In the genomic region with DNA sequence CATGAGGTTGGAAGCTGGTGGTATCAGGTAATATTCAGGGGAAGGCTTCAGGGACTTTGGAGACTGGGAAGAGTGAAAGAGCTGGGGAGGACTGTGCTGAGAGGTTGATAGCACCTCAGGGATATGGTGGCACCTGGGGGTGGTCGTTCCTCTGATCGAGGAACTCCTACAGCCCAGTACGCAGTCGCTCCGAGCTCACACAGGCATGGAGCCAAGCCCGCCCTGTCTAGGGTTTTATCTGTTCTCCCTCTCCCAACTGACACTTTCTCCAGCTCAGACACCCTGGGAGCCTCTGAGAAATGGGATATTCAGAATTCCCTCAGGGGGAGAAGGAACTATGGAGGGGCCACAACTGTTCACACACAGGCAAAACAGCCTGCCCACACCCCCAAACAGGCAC, we compare ENCODE assay signal across 9 mouse cellular contexts. TPM values are rescaled to one million over a fixed set of nuclear protein-coding genes. Genes with fewer than 3 reads are reported as not detected.
DNase-seq lines count a peak whose midpoint lies in the region; ATAC-seq and TF ChIP-seq lines count a peak whose summit lies in the region.
"Had no signal": no experiment of that assay in that cellular context is flagged by ENCODE, and none has a peak within 500 bp of the region (broad histone marks: within the 10 kb centered on the region; RNA-seq: fewer than 3 reads in every experiment).

No protein-coding gene starts in this region.

- peaks cover 2% of the 10 kb centered on the region; the same call in 1 of the 2 replicates for H3K4me1 ChIP-seq in lung, adult 2 months (ENCODE audit: control insufficient read depth, insufficient read depth, low read length)
- H3K4me1 ChIP-seq in heart, embryonic 13.5 days: peaks cover 40% of the 10 kb centered on the region
- peaks cover 30% of the 10 kb centered on the region for H3K4me1 ChIP-seq in midbrain, embryonic 13.5 days (replicated peaks)

- 54% methylated on average over 6 of the region's 6 CpGs for WGBS in lung, adult 2 months
- WGBS in heart, embryonic 13.5 days: 24% methylated on average over 6 of the region's 6 CpGs
- WGBS in midbrain, embryonic 13.5 days: 78% methylated on average over 6 of the region's 6 CpGs

- peak overlapping the region; percentile 50 for H3K9ac ChIP-seq in heart, embryonic 13.5 days
- no peak overlapping the region for H3K9ac ChIP-seq in midbrain, embryonic 13.5 days (replicated peaks)

- H3K36me3 ChIP-seq in heart, embryonic 13.5 days: no peaks in the 10 kb centered on the region
- H3K36me3 ChIP-seq in midbrain, embryonic 13.5 days: no peaks in the 10 kb centered on the region

- H3K9me3 ChIP-seq in heart, embryonic 13.5 days: no peaks in the 10 kb centered on the region
- H3K9me3 ChIP-seq in midbrain, embryonic 13.5 days: no peaks in the 10 kb centered on the region

- H3K27ac ChIP-seq in heart, embryonic 13.5 days (replicated peaks): peak overlapping the region; percentile 33
- H3K27ac ChIP-seq in midbrain, embryonic 13.5 days: peak overlapping the region; percentile 77
- H3K27ac ChIP-seq: macrophage had no signal

- no peak overlapping the region for H3K4me2 ChIP-seq in heart, embryonic 13.5 days
- no peak overlapping the region for H3K4me2 ChIP-seq in midbrain, embryonic 13.5 days (replicated peaks)

- no peak for ATAC-seq in heart, embryonic 13.5 days (ENCODE audit: extremely low read depth, insufficient number of reproducible peaks, low FRiP score, low TSS enrichment)
- no peak for ATAC-seq in midbrain, embryonic 13.5 days

- peak; percentile 41 to 58 for DNase-seq in cerebellum, adult 18-20 months
- DNase-seq in cerebellum, postnatal 4 days (ENCODE audit: low spot score in 2 of 2): no peak
- peak; percentile 58 for DNase-seq in lung, postnatal 10 days
- DNase-seq in lung, adult 2 months: no peak
- no peak for DNase-seq in MN1 (ENCODE audit: low spot score)
- no peak for DNase-seq in yolk sac, embryonic 10.5 days (ENCODE audit: low spot score)

- no peak overlapping the region for H3K4me3 ChIP-seq in lung, adult 2 months (replicated peaks; ENCODE audit: extremely low read depth, low read depth, low read length)
- no peak overlapping the region for H3K4me3 ChIP-seq in heart, embryonic 13.5 days
- H3K4me3 ChIP-seq in midbrain, embryonic 13.5 days (replicated peaks): no peak overlapping the region

- no peak for TF ChIP-seq CTCF in lung, adult 2 months (IDR thresholded peaks at IDR 0.05; ENCODE audit: insufficient read depth, low read length)

- TF ChIP-seq POLR2A in lung, adult 2 months (IDR thresholded peaks at IDR 0.05; ENCODE audit: borderline replicate concordance, extremely low read depth, low read depth, low read length): no peak

- no peaks in the 10 kb centered on the region for H3K27me3 ChIP-seq in heart, embryonic 13.5 days (replicated peaks)
- H3K27me3 ChIP-seq in midbrain, embryonic 13.5 days: no peaks in the 10 kb centered on the region

RNA-seq across cellular contexts. Expression of a gene that starts 25.2 kb away (rescaled TPM):
- polyA plus RNA-seq in lung, adult 2 months (2012; rRNA removed): 20.2 and 33.0 TPM in 2 replicates
- 12.3 TPM in 2 replicates for polyA plus RNA-seq in heart, embryonic 13.5 days (2015; fragmentation: Nextera tagmentation; extraction: Ambion mirVana)
- polyA plus RNA-seq in midbrain, embryonic 13.5 days (2015; fragmentation: Nextera tagmentation; extraction: Ambion mirVana): 15.1 and 16.5 TPM in 2 replicates

RNA-seq across cellular contexts. Expression of a gene that starts 29.1 kb away (rescaled TPM):
- not detected in 2 replicates for polyA plus RNA-seq in lung, adult 2 months (2012; rRNA removed)
- polyA plus RNA-seq in heart, embryonic 13.5 days (2015; fragmentation: Nextera tagmentation; extraction: Ambion mirVana): not detected in 2 replicates
- polyA plus RNA-seq in midbrain, embryonic 13.5 days (2015; fragmentation: Nextera tagmentation; extraction: Ambion mirVana): not detected in 2 replicates
- polyA plus RNA-seq: macrophage had no signal

RNA-seq across cellular contexts. Expression of a gene that starts 40.6 kb away (rescaled TPM):
- 5.2 and 5.7 TPM in 2 replicates for polyA plus RNA-seq in lung, adult 2 months (2012; rRNA removed)
- 0.86 and 0.93 TPM in 2 replicates for polyA plus RNA-seq in heart, embryonic 13.5 days (2015; fragmentation: Nextera tagmentation; extraction: Ambion mirVana)
- 0.27 and 0.42 TPM in 2 replicates for polyA plus RNA-seq in midbrain, embryonic 13.5 days (2015; fragmentation: Nextera tagmentation; extraction: Ambion mirVana)
- polyA plus RNA-seq: macrophage had no signal

Comparison
In these comparisons a context has a peak if more than half of its experiments do, and no peak if none do; other contexts are left out.
1. DNase-seq: peak in cerebellum, adult 18-20 months (2 of 2) and lung, postnatal 10 days (single experiment); none in cerebellum, postnatal 4 days (0 of 2), lung, adult 2 months (single experiment), MN1 (single experiment) and yolk sac, embryonic 10.5 days (single experiment).